Mouse (Mus musculus): ENCODE measurements around the gene Mrpl58. TPM values are rescaled to one million over a fixed set of nuclear protein-coding genes. Genes with fewer than 3 reads are reported as not detected.
A peak's percentile ranks its signal among the peaks of the same experiment; 100 is the strongest.

Gene Mrpl58
- polyA plus RNA-seq, 1 experiment from 2014 or later: 162 TPM

DNA sequence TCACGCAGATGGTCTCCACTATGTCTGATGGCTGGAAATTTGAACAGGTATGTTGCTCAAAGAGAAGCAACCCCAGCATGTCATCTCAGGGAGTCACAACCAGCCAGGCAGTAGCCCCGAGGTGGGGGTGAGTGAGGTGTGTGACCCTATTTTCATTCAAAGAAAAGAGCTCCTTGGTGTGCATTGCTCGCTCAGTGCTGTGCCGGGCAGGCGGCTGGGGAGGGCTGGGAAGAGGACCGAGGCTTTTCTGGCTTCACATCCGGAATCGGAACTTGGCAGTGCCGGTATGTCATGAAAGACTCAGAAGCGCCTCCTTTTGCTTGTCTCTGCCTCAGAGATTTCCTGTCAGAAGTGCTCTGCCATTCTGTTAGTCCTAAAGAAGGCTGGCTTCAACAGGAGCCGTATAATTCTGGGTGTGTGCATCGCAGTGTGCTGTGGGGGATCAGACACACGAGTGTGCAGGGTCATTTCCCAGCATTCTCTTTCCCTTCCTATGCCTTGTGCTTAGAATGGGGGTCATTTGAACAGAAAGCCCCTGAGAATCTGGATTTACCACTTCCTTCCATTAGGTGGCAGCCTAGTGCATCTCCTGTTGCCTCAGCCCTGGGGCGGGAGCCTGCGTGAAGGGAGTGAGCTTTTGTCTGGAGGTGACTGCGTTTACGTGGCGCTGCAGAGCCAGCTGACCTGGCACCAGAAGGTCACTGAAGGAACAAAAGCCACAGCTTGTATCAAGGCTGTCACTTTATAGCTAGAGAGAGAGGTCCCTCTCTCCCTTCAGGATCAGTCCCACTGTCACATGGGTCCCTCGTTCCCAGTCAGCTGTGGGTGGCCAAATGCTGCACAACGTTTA, 24.2 kb downstream of the Mrpl58 start:
- peaks cover 78% of the 10 kb centered on the region for H3K36me3 ChIP-seq
- H3K4me1 ChIP-seq (replicated peaks): peaks cover 11% of the 10 kb centered on the region
- H3K4me3 ChIP-seq: no peak overlapping the region
- H3K27me3 ChIP-seq (replicated peaks): no peaks in the 10 kb centered on the region
- no peaks in the 10 kb centered on the region for H3K9me3 ChIP-seq (replicated peaks)
- peak; percentile 69 for ATAC-seq (ENCODE audit: insufficient number of reproducible peaks, low FRiP score)
- 0 out of 2 replicates have a peak overlapping the region, but pooled peaks have one; percentile 22 for H3K4me2 ChIP-seq
- WGBS: 34% methylated on average over 20 of the region's 20 CpGs
- peak overlapping the region; percentile 6; the same call in 1 of the 2 replicates for H3K9ac ChIP-seq
- H3K27ac ChIP-seq (ENCODE audit: poor library complexity, severe bottlenecking): peak overlapping the region; percentile 35

DNA sequence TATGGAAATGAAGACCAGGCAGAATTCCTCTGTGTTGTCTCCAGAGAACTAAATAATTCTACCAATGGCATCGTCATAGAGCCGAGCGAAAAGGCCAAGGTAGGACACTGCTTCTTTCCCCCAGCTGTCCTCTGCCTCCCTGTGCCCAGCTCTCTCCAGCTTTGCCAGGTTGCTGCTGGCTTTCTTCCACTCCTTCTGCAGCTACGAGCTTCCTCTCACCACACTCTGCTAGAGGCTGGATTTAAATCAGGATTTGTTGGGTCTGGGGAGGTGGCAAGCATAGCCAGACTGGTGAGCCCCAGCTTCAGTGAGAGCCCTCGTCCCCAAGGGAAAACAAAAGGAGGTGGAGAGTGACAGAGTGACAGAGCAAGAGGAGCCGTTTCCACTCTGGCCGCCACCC, 25.8 kb downstream of the Mrpl58 start:
- no peak for ATAC-seq (ENCODE audit: insufficient number of reproducible peaks, low FRiP score)
- H3K27ac ChIP-seq (ENCODE audit: poor library complexity, severe bottlenecking): no peak overlapping the region
- no peak overlapping the region for H3K9ac ChIP-seq
- no peak overlapping the region for H3K4me2 ChIP-seq
- peaks cover 11% of the 10 kb centered on the region for H3K4me1 ChIP-seq (replicated peaks)
- 83% methylated on average over 7 of the region's 7 CpGs for WGBS
- no peaks in the 10 kb centered on the region for H3K27me3 ChIP-seq (replicated peaks)
- no peak overlapping the region for H3K4me3 ChIP-seq
- H3K36me3 ChIP-seq: peaks cover 76% of the 10 kb centered on the region
- no peaks in the 10 kb centered on the region for H3K9me3 ChIP-seq (replicated peaks)

DNA sequence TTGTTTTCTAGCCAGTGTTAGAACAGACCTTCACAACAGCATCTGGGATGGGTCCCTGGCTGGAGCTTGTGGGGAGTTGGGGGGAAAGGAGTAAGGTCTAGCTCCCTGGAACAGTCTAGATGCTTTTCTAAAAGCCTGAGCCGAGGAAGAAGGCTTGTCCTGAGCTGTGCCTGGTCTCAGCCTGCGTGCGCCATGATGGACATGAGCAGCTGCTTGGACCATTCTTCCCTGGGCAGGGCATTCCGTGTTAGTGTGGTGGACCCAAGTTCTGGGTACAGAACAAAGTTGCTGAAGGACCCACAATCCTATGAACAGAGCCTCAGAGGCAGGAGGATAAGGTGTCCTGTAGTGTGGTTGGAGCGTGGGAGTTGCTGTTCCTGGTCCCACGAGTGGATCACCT, 27.0 kb downstream of the Mrpl58 start:
- 92% methylated on average over 6 of the region's 6 CpGs for WGBS
- Histone ChIP-seq H3K4me3 (no peak overlapping the region), H3K9ac (no peak overlapping the region), H3K9me3 (replicated peaks) (no peaks in the 10 kb centered on the region), H3K27ac (ENCODE audit: poor library complexity, severe bottlenecking) (no peak overlapping the region), H3K4me1 (replicated peaks) (peaks cover 19% of the 10 kb centered on the region), H3K27me3 (replicated peaks) (no peaks in the 10 kb centered on the region), H3K36me3 (peaks cover 64% of the 10 kb centered on the region), H3K4me2 (no peak overlapping the region)
- no peak for ATAC-seq (ENCODE audit: insufficient number of reproducible peaks, low FRiP score)

DNA sequence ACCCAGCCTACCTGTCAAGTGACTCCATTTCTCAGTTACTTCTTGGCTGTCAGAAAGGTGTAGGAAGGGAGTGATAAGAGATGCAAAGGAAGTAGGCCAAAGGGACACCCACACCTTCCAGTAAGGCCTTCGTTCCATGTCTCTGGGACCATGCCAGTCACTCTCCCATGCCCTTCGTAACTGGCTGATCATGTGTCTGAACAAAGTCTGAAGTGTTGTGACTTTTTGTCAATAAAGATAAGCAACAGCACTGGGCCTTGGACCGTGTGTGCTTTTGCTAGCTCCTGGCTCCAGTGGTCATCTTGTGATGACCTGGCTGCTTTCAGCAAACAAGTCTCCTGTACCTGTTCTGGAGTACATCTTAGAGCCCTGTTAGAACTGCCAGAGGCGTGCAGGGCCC, 29.3 kb downstream of the Mrpl58 start:
- WGBS: 68% methylated on average over 4 of the region's 4 CpGs
- Histone ChIP-seq H3K9me3 (replicated peaks) (no peaks in the 10 kb centered on the region), H3K27me3 (replicated peaks) (no peaks in the 10 kb centered on the region), H3K9ac (no peak overlapping the region), H3K4me2 (no peak overlapping the region), H3K27ac (ENCODE audit: poor library complexity, severe bottlenecking) (no peak overlapping the region), H3K36me3 (peaks cover 46% of the 10 kb centered on the region), H3K4me3 (no peak overlapping the region), H3K4me1 (replicated peaks) (peaks cover 21% of the 10 kb centered on the region)
- no peak for ATAC-seq (ENCODE audit: insufficient number of reproducible peaks, low FRiP score)

DNA sequence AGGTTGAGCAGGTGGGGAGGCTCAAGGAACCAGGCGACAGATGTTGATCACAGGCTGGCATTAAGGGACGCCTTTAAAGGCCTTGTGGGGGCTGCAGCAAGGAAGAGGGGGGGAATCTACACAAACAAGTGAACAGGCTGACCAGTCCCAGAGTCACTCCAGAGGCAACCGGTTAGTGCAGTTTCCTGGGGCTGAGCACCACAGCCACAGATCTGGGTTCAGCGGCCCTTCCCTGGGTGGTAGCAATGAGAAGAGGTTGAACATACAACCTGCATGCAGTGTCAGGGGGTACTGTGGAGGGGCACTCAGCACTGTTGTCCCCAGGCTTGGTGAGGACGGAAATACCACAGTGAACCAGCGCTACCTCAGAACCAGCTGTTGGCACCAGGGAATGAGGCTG, 29.8 kb downstream of the Mrpl58 start:
- no peak for ATAC-seq (ENCODE audit: insufficient number of reproducible peaks, low FRiP score)
- WGBS: 76% methylated on average over 6 of the region's 6 CpGs
- H3K4me3 ChIP-seq: no peak overlapping the region
- H3K27ac ChIP-seq (ENCODE audit: poor library complexity, severe bottlenecking): no peak overlapping the region
- H3K4me2 ChIP-seq: no peak overlapping the region
- no peak overlapping the region for H3K9ac ChIP-seq
- peaks cover 45% of the 10 kb centered on the region for H3K36me3 ChIP-seq
- no peaks in the 10 kb centered on the region for H3K27me3 ChIP-seq (replicated peaks)
- H3K4me1 ChIP-seq (replicated peaks): peaks cover 18% of the 10 kb centered on the region
- H3K9me3 ChIP-seq (replicated peaks): no peaks in the 10 kb centered on the region

DNA sequence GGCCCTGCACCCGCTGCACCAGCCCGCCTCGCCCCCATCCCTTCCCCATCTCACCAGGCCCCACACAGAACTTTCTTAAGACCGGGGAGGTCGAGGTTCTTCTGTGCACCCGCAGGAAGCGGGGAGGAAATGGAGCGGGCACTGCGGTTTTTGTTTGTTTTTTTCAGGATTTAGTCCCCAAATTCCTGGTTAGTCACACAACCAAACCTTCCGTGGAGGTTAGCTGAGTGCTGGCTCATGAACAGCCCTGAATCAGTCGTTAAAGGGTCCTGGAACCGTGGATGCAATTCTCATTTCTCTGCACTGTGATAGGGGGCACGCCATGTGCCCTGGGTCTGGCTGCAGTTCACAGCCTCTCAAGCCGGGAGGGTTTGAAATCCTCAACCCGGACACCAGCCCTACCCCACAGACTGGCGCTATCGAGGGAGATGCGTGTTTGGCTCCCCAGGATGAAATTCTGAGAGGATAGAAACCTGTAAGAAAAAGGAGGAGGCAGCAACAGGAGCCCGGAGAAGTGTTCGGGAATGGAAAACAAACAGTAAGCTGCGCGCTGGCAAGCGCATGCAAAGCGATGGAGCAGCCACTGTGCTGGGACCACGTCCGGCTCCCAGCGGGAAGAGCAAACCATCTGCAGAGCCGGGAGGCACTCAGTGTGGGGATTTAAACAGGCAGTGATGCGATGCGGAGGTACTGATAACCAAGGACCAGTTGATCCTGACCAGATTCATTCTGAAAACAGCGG, 32.2 kb downstream of the Mrpl58 start:
- Histone ChIP-seq H3K36me3 (peaks cover 22% of the 10 kb centered on the region), H3K27ac (ENCODE audit: poor library complexity, severe bottlenecking) (no peak overlapping the region), H3K4me3 (peak overlapping the region; percentile 43), H3K9me3 (replicated peaks) (peaks cover 9% of the 10 kb centered on the region), H3K27me3 (replicated peaks) (no peaks in the 10 kb centered on the region), H3K4me1 (replicated peaks) (peaks cover 18% of the 10 kb centered on the region), H3K9ac (peak overlapping the region; percentile 66), H3K4me2 (peak overlapping the region; percentile 74)
- WGBS: 5% methylated on average over 31 of the region's 31 CpGs
- ATAC-seq (ENCODE audit: insufficient number of reproducible peaks, low FRiP score): no peak

DNA sequence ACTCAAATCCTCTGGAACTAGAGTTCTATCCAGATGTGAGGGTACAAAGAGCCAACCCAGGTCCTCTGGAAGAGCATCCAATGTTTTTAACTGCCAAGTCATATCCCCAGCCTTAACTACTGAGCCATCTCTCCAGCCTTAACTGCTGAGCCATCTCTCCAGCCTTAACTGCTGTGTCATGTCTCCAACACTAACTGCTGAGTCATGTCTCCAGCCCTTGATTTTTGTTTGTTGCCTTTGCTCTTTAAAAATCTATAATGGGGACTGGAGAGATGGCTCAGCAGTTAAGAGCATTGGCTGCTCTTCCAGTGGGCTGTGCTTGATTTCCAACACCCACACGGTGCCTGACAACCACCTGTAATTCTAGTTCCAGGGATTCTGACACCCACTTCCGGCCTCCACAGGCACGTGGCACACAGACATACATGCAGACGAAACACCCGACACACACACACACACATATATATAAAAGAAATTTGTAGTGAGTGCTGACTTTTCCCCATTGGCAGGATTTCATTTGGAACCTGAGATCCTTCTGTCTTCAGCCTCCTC, 34.1 kb downstream of the Mrpl58 start:
- Histone ChIP-seq H3K9me3 (replicated peaks) (peaks cover 9% of the 10 kb centered on the region), H3K9ac (no peak overlapping the region), H3K4me3 (no peak overlapping the region), H3K27ac (ENCODE audit: poor library complexity, severe bottlenecking) (no peak overlapping the region), H3K4me1 (replicated peaks) (peaks cover 18% of the 10 kb centered on the region), H3K36me3 (0 out of 2 replicates have a peak, but pooled peaks cover 4% of the 10 kb centered on the region), H3K4me2 (no peak overlapping the region), H3K27me3 (replicated peaks) (0 out of 2 replicates have a peak, but pooled peaks cover 6% of the 10 kb centered on the region)
- 78% methylated on average over 5 of the region's 5 CpGs for WGBS
- no peak for ATAC-seq (ENCODE audit: insufficient number of reproducible peaks, low FRiP score)

DNA sequence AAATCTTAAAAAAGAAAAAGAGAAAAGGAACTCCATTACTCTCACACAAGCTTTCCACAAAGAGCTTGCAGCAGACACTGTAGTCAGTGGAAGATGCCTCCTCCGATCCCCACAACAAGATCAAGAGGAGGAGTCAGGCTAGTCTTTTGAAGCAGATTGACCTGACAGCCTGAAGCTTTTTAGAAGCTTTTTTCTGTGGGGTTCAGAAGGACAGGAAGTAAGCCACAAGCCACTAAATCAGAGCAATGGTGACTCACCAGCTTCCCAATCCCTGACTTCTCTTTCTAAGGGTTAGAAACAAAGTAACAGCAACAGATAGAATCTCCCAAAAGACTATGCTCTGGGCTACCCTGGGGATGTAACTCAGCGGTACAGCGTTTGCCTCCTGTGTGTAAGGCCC, 35.8 kb downstream of the Mrpl58 start:
- H3K27ac ChIP-seq (ENCODE audit: poor library complexity, severe bottlenecking): no peak overlapping the region
- H3K9ac ChIP-seq: no peak overlapping the region
- 80% methylated on average over 3 of the region's 3 CpGs for WGBS
- H3K4me3 ChIP-seq: no peak overlapping the region
- no peaks in the 10 kb centered on the region for H3K36me3 ChIP-seq
- H3K27me3 ChIP-seq (replicated peaks): 0 out of 2 replicates have a peak, but pooled peaks cover 6% of the 10 kb centered on the region
- no peak for ATAC-seq (ENCODE audit: insufficient number of reproducible peaks, low FRiP score)
- H3K4me1 ChIP-seq (replicated peaks): peaks cover 18% of the 10 kb centered on the region
- no peak overlapping the region for H3K4me2 ChIP-seq
- H3K9me3 ChIP-seq (replicated peaks): peaks cover 9% of the 10 kb centered on the region

DNA sequence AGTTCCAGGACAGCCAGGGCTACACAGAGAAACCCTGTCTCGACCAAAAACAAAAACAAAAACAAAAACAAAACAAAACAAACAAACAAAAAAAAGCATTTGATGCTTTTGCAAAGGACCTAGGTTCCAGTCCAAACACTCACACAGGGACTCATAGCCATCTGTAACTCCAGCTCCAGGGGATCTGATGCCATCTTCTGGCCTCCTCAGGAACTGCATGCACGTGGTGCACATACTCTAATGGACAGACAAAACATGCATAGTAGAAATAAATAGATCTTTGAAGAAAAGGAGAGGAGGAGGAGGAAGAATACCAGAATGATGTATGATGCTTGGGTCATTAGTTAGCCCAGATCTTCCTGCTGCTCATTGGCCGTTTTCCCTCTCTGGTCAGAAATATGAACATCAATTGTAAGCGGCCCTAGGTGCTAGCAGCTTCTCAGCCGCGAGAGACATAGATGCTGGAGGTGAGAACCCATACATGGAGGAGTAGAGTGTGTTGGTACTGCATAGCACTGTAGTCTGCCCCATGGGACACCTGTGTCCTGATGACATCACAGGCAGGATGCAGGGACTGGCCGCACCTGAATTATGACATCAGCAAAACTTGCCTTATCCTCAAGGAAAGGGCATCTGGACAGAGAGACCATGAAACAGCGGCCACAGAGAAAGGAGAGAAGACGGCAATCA, 36.5 kb downstream of the Mrpl58 start, which contains the start of gene Trim80:
Gene Trim80 (plus strand): TSS at position 640 of the 690 bp plus-strand sequence.
- H3K9me3 ChIP-seq (replicated peaks): peaks cover 9% of the 10 kb centered on the region
- no peak within 1 kb of the TSS for H3K4me3 ChIP-seq
- 84% methylated on average over 9 of the region's 9 CpGs for WGBS
- H3K36me3 ChIP-seq: no peaks in the 10 kb centered on the region
- H3K4me2 ChIP-seq: no peak within 1 kb of the TSS
- H3K27me3 ChIP-seq (replicated peaks): 0 out of 2 replicates have a peak, but pooled peaks cover 6% of the 10 kb centered on the region
- no peak within 1 kb of the TSS for H3K27ac ChIP-seq (ENCODE audit: poor library complexity, severe bottlenecking)
- H3K9ac ChIP-seq: no peak within 1 kb of the TSS
- no peak for ATAC-seq (ENCODE audit: insufficient number of reproducible peaks, low FRiP score)
- H3K4me1 ChIP-seq (replicated peaks): peaks cover 14% of the 10 kb centered on the region

DNA sequence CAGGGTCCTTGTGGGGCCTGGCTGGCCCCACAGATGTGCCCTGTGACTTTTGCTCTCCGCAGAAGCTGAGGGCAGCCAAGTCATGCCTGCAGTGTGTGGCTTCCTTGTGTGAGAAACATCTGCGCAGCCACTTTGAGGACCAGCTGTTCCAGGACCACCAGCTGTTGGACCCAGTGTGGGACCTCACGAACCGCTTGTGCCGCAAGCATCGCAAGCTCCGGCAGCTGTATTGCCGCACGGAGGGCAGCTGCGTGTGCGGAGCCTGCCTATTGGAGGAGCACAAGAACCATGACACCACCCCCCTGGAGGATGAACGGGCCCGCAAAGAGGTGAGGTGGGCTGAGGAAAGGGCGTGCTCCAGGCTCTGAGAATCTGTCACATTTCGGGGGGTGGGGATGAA, 37.9 kb downstream of the Mrpl58 start:
- Histone ChIP-seq H3K9me3 (replicated peaks) (peaks cover 9% of the 10 kb centered on the region), H3K4me2 (no peak overlapping the region), H3K27me3 (replicated peaks) (0 out of 2 replicates have a peak, but pooled peaks cover 6% of the 10 kb centered on the region), H3K4me1 (replicated peaks) (peaks cover 5% of the 10 kb centered on the region), H3K9ac (no peak overlapping the region), H3K36me3 (no peaks in the 10 kb centered on the region), H3K4me3 (no peak overlapping the region), H3K27ac (ENCODE audit: poor library complexity, severe bottlenecking) (no peak overlapping the region)
- no peak for ATAC-seq (ENCODE audit: insufficient number of reproducible peaks, low FRiP score)
- WGBS: 46% methylated on average over 15 of the region's 15 CpGs

Data from heart, embryonic 12.5 days (tissue).